Mouse (Mus musculus) heart, adult 9 months (tissue): ENCODE measurements around the gene Zfp92.

Experiments used
- DNase-seq, 2 experiments: peaks; one replicate each; pipeline ENCODE4 v3.0.0; 2022; ENCODE audit warnings: low spot score in 2 of 2

Gene Zfp92

GRCm38 (mm10) chrX:73474340-73475165, 63.7 kb downstream of the Zfp92 start:
- DNase-seq: no peak

DNA sequence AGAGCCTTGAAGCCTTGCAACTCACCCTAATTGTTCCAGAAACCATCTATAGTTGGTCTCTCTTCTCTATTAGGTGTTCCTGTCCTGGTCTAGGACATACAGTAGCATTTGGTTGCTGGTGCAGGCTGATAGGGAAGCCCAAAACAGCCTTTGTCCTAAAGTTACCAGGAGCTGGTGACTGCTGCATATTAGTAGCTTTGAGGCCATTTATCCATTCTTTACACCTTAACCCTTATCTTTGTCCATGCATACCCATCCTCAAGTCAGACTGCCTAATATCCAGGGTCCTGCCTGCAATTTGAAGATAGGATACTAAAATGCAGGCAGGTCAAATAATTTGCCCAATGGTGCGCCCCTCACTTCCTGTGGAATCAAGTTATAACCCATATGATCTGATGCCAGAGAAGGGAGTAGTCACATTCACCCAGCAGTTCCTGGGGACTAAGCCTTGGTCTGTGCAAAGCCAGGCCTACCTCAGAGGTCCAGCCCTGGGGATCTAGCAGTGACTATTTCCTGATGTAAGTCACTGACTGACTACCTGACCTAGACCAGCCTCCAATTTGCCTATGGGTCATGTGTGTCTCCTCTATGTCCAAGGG, 64.9 kb downstream of the Zfp92 start:
- no peak for DNase-seq

DNA sequence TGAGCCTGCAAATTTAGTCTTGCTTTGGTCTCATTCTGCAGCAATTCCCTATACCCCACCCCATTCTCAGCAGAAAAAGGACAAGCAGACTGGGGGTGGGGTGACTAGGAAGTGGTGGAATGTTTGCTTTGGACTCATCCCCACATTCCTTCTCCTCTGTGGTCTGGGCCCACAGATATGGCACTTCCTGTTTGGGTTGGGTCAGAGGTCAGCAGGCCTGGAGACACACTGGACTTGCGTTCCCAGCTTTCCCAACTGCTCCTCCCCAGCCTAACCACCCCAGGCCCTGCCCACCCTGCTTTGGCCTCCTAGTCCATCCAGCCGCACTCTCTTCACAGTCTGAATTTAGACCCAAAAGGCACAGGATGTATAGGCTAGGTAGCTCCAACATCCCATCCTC, 65.7 kb downstream of the Zfp92 start:
- peak; percentile 82 for DNase-seq

DNA sequence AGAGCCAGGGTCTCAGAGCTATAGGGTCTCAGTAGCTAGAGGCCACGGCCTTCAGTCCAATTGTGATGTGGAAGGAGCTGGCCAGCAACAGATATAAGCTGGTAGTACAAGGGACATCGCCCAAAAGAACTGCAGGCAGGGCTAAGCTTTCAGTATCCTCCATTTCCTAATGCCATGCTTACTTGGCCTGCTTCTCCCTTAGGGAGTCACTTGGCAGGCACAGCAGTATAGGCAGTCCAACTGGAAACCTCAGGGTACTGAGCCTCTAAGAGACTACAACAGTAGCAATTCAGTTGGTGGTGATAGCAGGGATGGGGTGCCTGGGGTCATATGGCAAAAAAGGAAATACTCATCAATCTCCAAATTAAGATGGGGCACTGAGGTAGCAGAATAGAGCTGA, 66.6 kb downstream of the Zfp92 start:
- no peak for DNase-seq
